Mouse (Mus musculus) kidney, embryonic 15.5 days (tissue): ENCODE data around the gene Cdk18. TPM values are rescaled to one million over a fixed set of nuclear protein-coding genes. Genes with fewer than 3 reads are reported as not detected.
A peak's percentile ranks its signal among the peaks of the same experiment; 100 is the strongest.

Experiments used
- ATAC-seq: fragments of 200-750 bp; cut with Nextera tagmentation; replicated peaks from 2 replicates; pipeline ENCODE4 v1.8.0; 2017; ENCODE audit warnings: moderate TSS enrichment; ENCODE audit not compliant: low FRiP score
- H3K27ac ChIP-seq: fragments of 300-500 bp; sonication (generic); 2 replicates; pipeline ENCODE4 v1.5.1; 2015; ENCODE audit warnings: mild to moderate bottlenecking, inconsistent platforms
- H3K27me3 ChIP-seq: fragments of 300-500 bp; sonication (generic); 2 replicates; pipeline ENCODE4 v1.6.1; 2015; ENCODE audit warnings: inconsistent platforms
- H3K36me3 ChIP-seq: fragments of 300-500 bp; sonication (generic); 2 replicates; pipeline ENCODE4 v1.6.1; 2015; ENCODE audit warnings: inconsistent platforms
- H3K4me1 ChIP-seq: fragments of 300-500 bp; sonication (generic); 2 replicates; pipeline ENCODE4 v1.6.1; 2015; ENCODE audit warnings: inconsistent platforms
- H3K4me2 ChIP-seq: fragments of 300-500 bp; sonication (generic); 2 replicates; pipeline ENCODE4 v1.6.1; 2015; ENCODE audit warnings: moderate library complexity, mild to moderate bottlenecking, inconsistent platforms
- H3K4me3 ChIP-seq: fragments of 300-500 bp; sonication (generic); replicated peaks from 2 replicates; pipeline ENCODE4 v1.5.1; 2015; ENCODE audit warnings: mild to moderate bottlenecking, inconsistent platforms
- H3K9ac ChIP-seq: fragments of 300-500 bp; sonication (generic); 2 replicates; pipeline ENCODE4 v1.6.1; 2015; ENCODE audit warnings: mild to moderate bottlenecking, inconsistent platforms
- H3K9me3 ChIP-seq: fragments of 300-500 bp; sonication (generic); replicated peaks from 2 replicates; pipeline ENCODE4 v1.6.1; 2016; ENCODE audit warnings: inconsistent platforms
- WGBS: fragments of 180-500 bp; shearing (Covaris S2); methylation state at CpG from one replicate; pipeline ENCODE4 v1.1.7; 2015; ENCODE audit warnings: mixed read lengths; 5-methylcytosine and 5-hydroxymethylcytosine counted together
- polyA plus RNA-seq: library from polyadenylated mRNA; unstranded; fragments of >200 nt; fragmentation: Nextera tagmentation; extraction: Ambion mirVana; gene quantifications from 2 replicates; pipeline ENCODE4 v1.2.1, GENCODE M21; 2015

Cdk18 gene
- polyA plus RNA-seq, 1 experiment from 2014 or later: 8.1 TPM

DNA sequence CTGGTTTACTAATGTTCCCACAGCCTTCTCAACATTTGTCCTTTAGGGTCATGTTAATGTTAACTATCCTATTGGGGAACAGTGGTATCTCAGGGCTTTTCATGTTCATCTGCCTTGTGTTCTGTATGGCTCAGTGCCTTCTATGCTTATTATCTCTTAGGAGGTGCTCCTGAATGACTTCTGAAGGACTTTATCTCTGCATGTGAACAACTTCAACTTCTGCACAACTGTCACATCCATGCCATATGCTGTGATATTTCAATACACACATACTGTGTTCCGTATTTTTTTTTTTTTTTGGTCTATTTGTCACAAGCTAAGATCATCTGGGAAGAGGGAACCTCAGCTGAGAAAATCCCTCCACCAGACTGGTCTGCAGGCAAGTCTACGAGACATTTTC, 61.1 kb downstream of the Cdk18 start:
- Histone ChIP-seq H3K9me3 (no peaks in the 10 kb centered on the region), H3K27ac (no peak overlapping the region), H3K4me3 (no peak overlapping the region), H3K4me1 (peaks cover 3% of the 10 kb centered on the region; the same call in 1 of the 2 replicates), H3K9ac (no peak overlapping the region), H3K36me3 (no peaks in the 10 kb centered on the region), H3K27me3 (no peaks in the 10 kb centered on the region), H3K4me2 (no peak overlapping the region)
- 91% methylated on average over 2 of the region's 2 CpGs for WGBS
- ATAC-seq: no peak

DNA sequence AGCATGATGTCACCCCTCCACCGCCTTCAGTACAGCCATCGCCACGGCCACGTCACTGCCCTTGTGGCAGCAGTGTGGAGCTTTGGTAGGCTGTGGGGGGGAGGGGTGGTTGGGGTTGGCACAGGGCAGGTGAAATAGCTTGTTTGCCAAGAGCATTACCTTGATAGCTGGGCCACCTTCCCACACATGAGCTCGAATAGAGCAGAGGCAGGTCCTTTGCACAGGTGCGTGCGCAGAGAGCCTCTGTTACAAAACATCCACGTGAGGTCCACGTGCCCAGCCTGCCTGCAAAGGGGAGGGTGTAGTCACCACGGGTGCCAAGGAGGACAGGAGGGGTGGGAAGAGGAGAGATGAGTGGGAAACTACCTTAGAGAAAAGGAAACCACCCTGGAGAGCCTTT, 63.9 kb downstream of the Cdk18 start:
- H3K27ac ChIP-seq: no peak overlapping the region
- no peak overlapping the region for H3K4me3 ChIP-seq
- no peaks in the 10 kb centered on the region for H3K9me3 ChIP-seq
- H3K36me3 ChIP-seq: no peaks in the 10 kb centered on the region
- ATAC-seq: no peak
- peaks cover 9% of the 10 kb centered on the region for H3K4me1 ChIP-seq
- H3K9ac ChIP-seq: no peak overlapping the region
- peaks cover 1% of the 10 kb centered on the region for H3K27me3 ChIP-seq
- H3K4me2 ChIP-seq: no peak overlapping the region
- 88% methylated on average over 10 of the region's 10 CpGs for WGBS

DNA sequence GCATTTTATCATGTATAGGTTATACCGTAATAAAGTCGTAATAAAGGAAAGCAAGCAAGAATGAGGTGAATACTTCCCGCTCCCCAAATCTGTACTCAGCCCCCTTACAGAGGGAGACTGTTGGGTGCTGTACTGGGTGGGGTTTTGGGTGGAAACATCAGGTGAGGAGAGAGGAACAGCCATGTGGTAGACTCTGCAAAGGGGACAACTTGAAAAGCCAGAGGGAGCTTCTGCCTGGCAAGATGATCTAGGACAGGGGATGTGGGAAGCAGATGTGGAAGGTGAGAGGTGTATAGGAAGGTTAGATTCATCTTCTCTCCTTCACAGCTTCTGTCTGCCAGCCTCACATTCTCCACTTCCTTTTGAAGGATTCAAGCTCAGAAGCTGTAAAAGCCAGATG, 68.8 kb downstream of the Cdk18 start:
- 79% methylated on average over 3 of the region's 3 CpGs for WGBS
- Histone ChIP-seq H3K27me3 (peaks cover 46% of the 10 kb centered on the region), H3K4me2 (no peak overlapping the region), H3K36me3 (no peaks in the 10 kb centered on the region), H3K9ac (no peak overlapping the region), H3K9me3 (no peaks in the 10 kb centered on the region), H3K4me1 (peaks cover 20% of the 10 kb centered on the region), H3K27ac (no peak overlapping the region), H3K4me3 (no peak overlapping the region)
- no peak for ATAC-seq

DNA sequence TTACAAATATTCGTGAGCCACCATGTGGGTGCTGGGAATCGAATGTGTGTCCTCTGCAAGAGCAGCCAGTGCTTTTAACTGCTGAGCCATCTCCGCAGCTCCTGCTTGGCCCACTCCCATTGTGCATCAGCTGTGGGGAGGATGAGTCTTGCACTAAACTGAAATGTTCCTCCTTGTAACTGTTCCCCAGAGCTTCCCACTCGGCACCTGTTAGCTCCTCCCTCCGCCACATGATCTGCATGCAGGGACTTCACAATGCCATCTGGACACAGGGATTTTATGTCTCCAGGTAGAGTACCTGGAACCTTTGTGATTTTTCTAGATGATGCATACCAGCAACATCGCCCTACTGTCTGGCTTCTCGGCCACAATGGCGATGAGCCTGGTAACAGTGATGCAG, 70.0 kb downstream of the Cdk18 start:
- WGBS: 88% methylated on average over 8 of the region's 8 CpGs
- Histone ChIP-seq H3K27me3 (peaks cover 52% of the 10 kb centered on the region), H3K4me1 (peaks cover 20% of the 10 kb centered on the region), H3K4me3 (no peak overlapping the region), H3K4me2 (no peak overlapping the region), H3K27ac (no peak overlapping the region), H3K9me3 (no peaks in the 10 kb centered on the region), H3K9ac (no peak overlapping the region), H3K36me3 (no peaks in the 10 kb centered on the region)
- ATAC-seq: no peak

DNA sequence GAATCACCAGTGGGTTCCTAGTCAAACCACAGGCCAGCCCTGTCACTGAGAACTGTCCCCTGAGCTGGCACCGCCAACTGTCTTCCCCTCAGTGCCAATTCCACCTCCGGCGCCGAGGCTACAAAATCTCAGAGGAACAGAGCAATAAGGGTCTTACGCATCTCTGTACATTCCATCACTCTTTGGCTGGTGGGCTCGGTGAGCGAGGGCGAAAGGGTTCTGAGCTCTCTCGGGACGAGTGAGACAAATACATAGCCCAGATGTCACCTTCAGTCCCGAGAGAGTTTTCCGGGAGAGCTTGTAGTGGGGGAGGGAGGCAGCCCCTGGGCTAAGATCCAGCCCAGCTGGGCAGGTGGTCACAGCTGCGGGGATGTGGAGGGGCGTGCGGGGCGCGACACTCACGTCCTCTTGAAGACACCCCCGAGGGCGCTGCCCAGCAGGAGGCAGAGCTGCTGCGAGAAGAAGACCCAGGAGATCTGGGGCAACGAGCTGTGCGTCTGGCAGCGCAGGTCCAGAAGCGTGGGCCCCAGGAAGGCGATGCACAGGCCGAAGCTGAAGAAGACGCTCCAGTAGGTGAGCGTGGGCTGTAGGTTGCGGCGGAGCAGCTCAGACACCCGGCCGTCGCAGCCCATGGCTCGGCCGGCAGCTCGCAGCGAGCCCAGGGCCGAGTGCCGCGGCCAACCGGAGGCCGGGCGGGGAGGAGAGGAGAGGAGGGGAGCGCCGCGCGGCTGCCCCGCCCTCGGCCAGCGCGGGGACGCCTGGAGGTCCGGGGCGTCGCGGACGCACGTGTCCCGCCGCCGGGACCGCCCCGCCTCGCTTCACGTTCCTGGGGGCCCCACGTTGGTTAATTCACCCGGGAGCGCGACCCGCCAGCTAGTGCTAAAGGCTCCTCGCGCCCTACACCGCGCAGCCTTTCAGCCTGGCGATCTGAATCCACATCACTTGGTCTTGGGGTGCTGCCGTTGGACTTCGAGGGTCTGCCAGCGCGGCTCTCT, 71.9 kb downstream of the Cdk18 start, which contains the start of gene Mfsd4a:
Mfsd4a (minus strand) TSS at position 802 of the 995 bp plus-strand sequence.
- H3K27me3 ChIP-seq: peaks cover 52% of the 10 kb centered on the region
- H3K4me3 ChIP-seq: peak within 1 kb of the TSS; percentile 49
- H3K4me1 ChIP-seq: peaks cover 21% of the 10 kb centered on the region
- no peaks in the 10 kb centered on the region for H3K9me3 ChIP-seq
- peak within 1 kb of the TSS; percentile 94 for H3K4me2 ChIP-seq
- peak; percentile 88 for ATAC-seq
- no peaks in the 10 kb centered on the region for H3K36me3 ChIP-seq
- 3% methylated on average over 63 of the region's 80 CpGs for WGBS
- H3K27ac ChIP-seq: no peak within 1 kb of the TSS
- peak within 1 kb of the TSS; percentile 48 for H3K9ac ChIP-seq

DNA sequence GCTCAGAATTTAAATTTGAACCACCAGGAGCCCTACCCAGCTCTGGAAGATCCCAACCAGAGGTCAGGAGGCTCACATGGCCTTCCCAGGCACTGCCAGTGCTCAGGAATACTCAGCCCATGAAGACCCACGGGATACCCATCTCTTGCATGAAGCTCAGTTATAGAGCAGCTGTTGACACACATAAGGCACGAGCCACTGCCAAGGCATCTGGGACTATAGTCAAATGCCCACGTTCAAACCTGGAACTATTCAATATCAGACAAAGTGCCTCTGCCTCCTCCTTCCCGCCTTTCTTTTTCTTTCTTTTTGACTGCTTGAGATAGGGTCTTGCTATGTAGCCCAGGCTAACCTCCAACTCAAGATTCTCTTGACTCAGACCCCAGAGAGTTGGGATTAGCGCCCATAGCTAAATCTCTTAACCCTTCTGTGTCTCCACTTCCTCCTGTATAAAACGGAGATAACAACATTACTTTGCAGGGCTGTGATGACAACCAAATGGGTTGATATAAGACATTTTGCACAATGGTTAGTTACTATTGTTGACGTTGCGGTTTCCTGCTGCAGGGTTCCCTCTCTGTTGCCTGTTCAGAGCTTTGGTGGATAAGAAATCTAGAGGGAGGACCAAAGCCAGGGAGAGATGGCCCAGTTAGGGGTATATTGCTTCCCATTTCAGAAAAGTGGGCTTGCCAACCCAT, 73.9 kb downstream of the Cdk18 start:
- Histone ChIP-seq H3K9ac (no peak overlapping the region), H3K27me3 (peaks cover 51% of the 10 kb centered on the region), H3K4me1 (peaks cover 26% of the 10 kb centered on the region), H3K9me3 (no peaks in the 10 kb centered on the region), H3K4me2 (no peak overlapping the region), H3K36me3 (no peaks in the 10 kb centered on the region), H3K27ac (no peak overlapping the region), H3K4me3 (no peak overlapping the region)
- 76% methylated on average over 8 of the region's 8 CpGs for WGBS
- no peak for ATAC-seq

DNA sequence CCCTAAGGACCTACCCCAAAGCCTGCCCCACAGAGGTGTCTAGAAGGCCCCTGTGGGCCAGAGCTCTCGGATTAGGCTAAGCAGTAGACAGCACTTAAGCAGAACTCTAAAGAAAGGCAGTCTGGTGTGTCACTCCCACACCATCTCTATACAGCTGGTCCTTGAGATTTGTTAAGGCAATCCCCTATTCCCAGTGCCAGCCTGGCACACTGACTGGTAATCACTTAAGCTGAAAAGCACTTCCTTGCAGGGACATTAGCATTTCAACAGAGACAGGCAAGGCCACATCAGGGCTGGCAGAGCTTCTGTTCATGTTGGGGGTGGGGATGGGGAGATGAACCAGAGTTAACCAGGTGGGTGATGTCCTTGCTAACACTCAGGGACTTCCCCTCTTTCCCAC, 74.5 kb downstream of the Cdk18 start:
- Histone ChIP-seq H3K27ac (no peak overlapping the region), H3K9ac (no peak overlapping the region), H3K9me3 (no peaks in the 10 kb centered on the region), H3K4me3 (no peak overlapping the region), H3K4me2 (no peak overlapping the region), H3K36me3 (no peaks in the 10 kb centered on the region), H3K4me1 (peaks cover 26% of the 10 kb centered on the region), H3K27me3 (peaks cover 49% of the 10 kb centered on the region)
- ATAC-seq: no peak
- 67% methylated on average over 1 of the region's 1 CpGs for WGBS

DNA sequence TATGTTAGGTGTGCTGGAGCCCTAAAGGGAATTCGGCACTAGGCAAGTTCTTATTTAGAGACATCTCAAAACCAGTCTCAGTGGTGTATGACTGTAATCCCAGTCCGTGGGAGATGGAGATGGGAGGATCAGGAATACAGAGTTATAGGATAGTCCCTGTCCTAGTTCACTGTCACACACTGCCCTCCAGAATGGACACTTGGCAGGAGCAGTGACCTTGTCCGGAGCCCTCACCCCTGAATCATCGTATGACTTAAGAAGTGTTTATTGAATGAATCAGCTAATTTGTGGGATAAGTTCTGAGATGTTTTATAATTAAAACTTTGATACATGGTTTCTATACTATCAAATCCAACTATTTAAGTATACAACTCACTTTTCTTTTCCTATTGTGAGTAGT, 76.4 kb downstream of the Cdk18 start:
- Histone ChIP-seq H3K36me3 (no peaks in the 10 kb centered on the region), H3K27ac (no peak overlapping the region), H3K4me2 (no peak overlapping the region), H3K4me1 (peaks cover 26% of the 10 kb centered on the region), H3K4me3 (no peak overlapping the region), H3K9me3 (no peaks in the 10 kb centered on the region), H3K27me3 (peaks cover 30% of the 10 kb centered on the region), H3K9ac (no peak overlapping the region)
- no peak for ATAC-seq
- 49% methylated on average over 4 of the region's 4 CpGs for WGBS

Other genes starting within 250 kb of the Cdk18 start
- gene Nucks1, start 229.2 kb downstream of the Cdk18 start, polyA plus RNA-seq: 85.7 and 93.2 TPM in 2 replicates
- gene Slc45a3, start 176.7 kb downstream of the Cdk18 start, polyA plus RNA-seq: 7.9 and 9.1 TPM in 2 replicates
- 24.1 and 25.8 TPM in 2 replicates for gene Elk4, start 132.1 kb downstream of the Cdk18 start, polyA plus RNA-seq
- gene Mfsd4a, start 71.6 kb downstream of the Cdk18 start, polyA plus RNA-seq: 15.6 and 15.8 TPM in 2 replicates
- gene Lemd1, start 51.7 kb upstream of the Cdk18 start, polyA plus RNA-seq: 0.31 and 0.51 TPM in 2 replicates
- gene AC124108.1, start 51.8 kb upstream of the Cdk18 start, polyA plus RNA-seq: 0.05 TPM in 2 replicates
- not detected in 2 replicates for gene Gm10188, start 90.1 kb upstream of the Cdk18 start, polyA plus RNA-seq
- gene Klhdc8a, start 158.9 kb upstream of the Cdk18 start, polyA plus RNA-seq: 1.2 and 1.6 TPM in 2 replicates
- 3.6 and 3.8 TPM in 2 replicates for gene Nuak2, start 176.4 kb upstream of the Cdk18 start, polyA plus RNA-seq